Mouse (Mus musculus): ENCODE measurements around the gene Ttll9. TPM values are rescaled to one million over a fixed set of nuclear protein-coding genes. Genes with fewer than 3 reads are reported as not detected.

Gene Ttll9
- 1.3 and 1.4 TPM in 2 replicates for polyA plus RNA-seq (2016; fragmentation: Nextera tagmentation; extraction: Ambion mirVana)

GRCm38 (mm10) chr2:152962091-152962793, at the start of gene Ttll9:
TSS of gene Ttll9 (plus strand) at chr2:152962485.
- Histone ChIP-seq H3K27ac (replicated peaks) (peak within 1 kb of the TSS; percentile 67), H3K4me1 (peaks cover 11% of the 10 kb centered on the region), H3K4me3 (peak within 1 kb of the TSS; percentile 59), H3K9me3 (replicated peaks) (no peaks in the 10 kb centered on the region), H3K27me3 (ENCODE audit: low read depth, poor library complexity, severe bottlenecking) (peaks cover 13% of the 10 kb centered on the region), H3K36me3 (no peaks in the 10 kb centered on the region)
- WGBS: 2% methylated on average over 34 of the region's 34 CpGs
- peak; percentile 87 for DNase-seq (ENCODE audit: low spot score)

- Histone ChIP-seq H3K4me3 (no peak overlapping the region), H3K4me1 (peaks cover 25% of the 10 kb centered on the region), H3K27ac (replicated peaks) (no peak overlapping the region), H3K36me3 (no peaks in the 10 kb centered on the region), H3K9me3 (replicated peaks) (no peaks in the 10 kb centered on the region), H3K27me3 (ENCODE audit: low read depth, poor library complexity, severe bottlenecking) (peaks cover 63% of the 10 kb centered on the region)
- DNase-seq (ENCODE audit: low spot score): no peak
- 39% methylated on average over 7 of the region's 7 CpGs for whole genome bisulfite sequencing
Observed at GRCm38 (mm10) chr2:152913471-152913870, 48.8 kb upstream of the Ttll9 start.

GRCm38 (mm10) chr2:152914310-152915120, 47.8 kb upstream of the Ttll9 start:
- H3K36me3 ChIP-seq: no peaks in the 10 kb centered on the region
- no peak overlapping the region for H3K27ac ChIP-seq (replicated peaks)
- peaks cover 32% of the 10 kb centered on the region for H3K4me1 ChIP-seq
- peak; percentile 84 for DNase-seq (ENCODE audit: low spot score)
- no peaks in the 10 kb centered on the region for H3K9me3 ChIP-seq (replicated peaks)
- H3K27me3 ChIP-seq (ENCODE audit: low read depth, poor library complexity, severe bottlenecking): peaks cover 63% of the 10 kb centered on the region
- 4% methylated on average over 18 of the region's 18 CpGs for WGBS
- H3K4me3 ChIP-seq: peak overlapping the region; percentile 38

GRCm38 (mm10) chr2:152915453-152915852, 46.8 kb upstream of the Ttll9 start:
- 76% methylated on average over 4 of the region's 4 CpGs for WGBS
- Histone ChIP-seq H3K36me3 (no peaks in the 10 kb centered on the region), H3K4me1 (peaks cover 32% of the 10 kb centered on the region), H3K9me3 (replicated peaks) (no peaks in the 10 kb centered on the region), H3K4me3 (no peak overlapping the region), H3K27me3 (ENCODE audit: low read depth, poor library complexity, severe bottlenecking) (peaks cover 59% of the 10 kb centered on the region), H3K27ac (replicated peaks) (no peak overlapping the region)
- DNase-seq (ENCODE audit: low spot score): no peak

- Histone ChIP-seq H3K27ac (replicated peaks) (no peak overlapping the region), H3K4me1 (peaks cover 28% of the 10 kb centered on the region), H3K36me3 (no peaks in the 10 kb centered on the region), H3K4me3 (no peak overlapping the region), H3K9me3 (replicated peaks) (no peaks in the 10 kb centered on the region), H3K27me3 (ENCODE audit: low read depth, poor library complexity, severe bottlenecking) (peaks cover 53% of the 10 kb centered on the region)
- WGBS: 67% methylated on average over 5 of the region's 5 CpGs
- no peak for DNase-seq (ENCODE audit: low spot score)
Observed at GRCm38 (mm10) chr2:152916111-152916510, 46.2 kb upstream of the Ttll9 start.

GRCm38 (mm10) chr2:152917671-152918070, 44.6 kb upstream of the Ttll9 start:
- Histone ChIP-seq H3K9me3 (replicated peaks) (no peaks in the 10 kb centered on the region), H3K27me3 (ENCODE audit: low read depth, poor library complexity, severe bottlenecking) (peaks cover 37% of the 10 kb centered on the region), H3K4me1 (peaks cover 35% of the 10 kb centered on the region), H3K36me3 (no peaks in the 10 kb centered on the region), H3K27ac (replicated peaks) (no peak overlapping the region), H3K4me3 (no peak overlapping the region)
- DNase-seq (ENCODE audit: low spot score): no peak
- 71% methylated on average over 9 of the region's 9 CpGs for WGBS

- Histone ChIP-seq H3K27ac (replicated peaks) (peak overlapping the region; percentile 42), H3K27me3 (ENCODE audit: low read depth, poor library complexity, severe bottlenecking) (peaks cover 8% of the 10 kb centered on the region), H3K4me3 (no peak overlapping the region), H3K4me1 (peaks cover 55% of the 10 kb centered on the region), H3K36me3 (no peaks in the 10 kb centered on the region), H3K9me3 (replicated peaks) (no peaks in the 10 kb centered on the region)
- no peak for DNase-seq (ENCODE audit: low spot score)
- 35% methylated on average over 7 of the region's 7 CpGs for WGBS
Observed at GRCm38 (mm10) chr2:152922376-152922775, 39.9 kb upstream of the Ttll9 start.

- Histone ChIP-seq H3K4me3 (no peak overlapping the region), H3K27ac (replicated peaks) (peak overlapping the region; percentile 60), H3K9me3 (replicated peaks) (no peaks in the 10 kb centered on the region), H3K4me1 (peaks cover 51% of the 10 kb centered on the region), H3K27me3 (ENCODE audit: low read depth, poor library complexity, severe bottlenecking) (peaks cover 5% of the 10 kb centered on the region; the same call in 1 of the 2 replicates), H3K36me3 (no peaks in the 10 kb centered on the region)
- WGBS: 72% methylated on average over 3 of the region's 3 CpGs
- no peak for DNase-seq (ENCODE audit: low spot score)
Observed at GRCm38 (mm10) chr2:152923621-152924020, 38.7 kb upstream of the Ttll9 start.

GRCm38 (mm10) chr2:152924128-152924527, 38.2 kb upstream of the Ttll9 start:
- no peaks in the 10 kb centered on the region for H3K9me3 ChIP-seq (replicated peaks)
- no peaks in the 10 kb centered on the region for H3K36me3 ChIP-seq
- H3K4me1 ChIP-seq: peaks cover 46% of the 10 kb centered on the region
- no peak for DNase-seq (ENCODE audit: low spot score)
- H3K4me3 ChIP-seq: no peak overlapping the region
- 53% methylated on average over 8 of the region's 8 CpGs for WGBS
- H3K27me3 ChIP-seq (ENCODE audit: low read depth, poor library complexity, severe bottlenecking): peaks cover 5% of the 10 kb centered on the region; the same call in 1 of the 2 replicates
- peak overlapping the region; percentile 60 for H3K27ac ChIP-seq (replicated peaks)

GRCm38 (mm10) chr2:152924543-152924942, 37.7 kb upstream of the Ttll9 start:
- 82% methylated on average over 5 of the region's 5 CpGs for WGBS
- Histone ChIP-seq H3K36me3 (no peaks in the 10 kb centered on the region), H3K9me3 (replicated peaks) (no peaks in the 10 kb centered on the region), H3K27ac (replicated peaks) (peak overlapping the region; percentile 72; the same call in 1 of the 2 replicates), H3K4me1 (peaks cover 45% of the 10 kb centered on the region), H3K27me3 (ENCODE audit: low read depth, poor library complexity, severe bottlenecking) (peaks cover 5% of the 10 kb centered on the region; the same call in 1 of the 2 replicates), H3K4me3 (no peak overlapping the region)
- DNase-seq (ENCODE audit: low spot score): no peak

- WGBS: 59% methylated on average over 11 of the region's 11 CpGs
- peak; percentile 51 for DNase-seq (ENCODE audit: low spot score)
- Histone ChIP-seq H3K27me3 (ENCODE audit: low read depth, poor library complexity, severe bottlenecking) (peaks cover 5% of the 10 kb centered on the region; the same call in 1 of the 2 replicates), H3K4me3 (no peak overlapping the region), H3K36me3 (no peaks in the 10 kb centered on the region), H3K27ac (replicated peaks) (peak overlapping the region; percentile 72), H3K9me3 (replicated peaks) (no peaks in the 10 kb centered on the region), H3K4me1 (peaks cover 52% of the 10 kb centered on the region)
Observed at GRCm38 (mm10) chr2:152925189-152925872, 37.0 kb upstream of the Ttll9 start.

- DNase-seq (ENCODE audit: low spot score): no peak
- H3K27ac ChIP-seq (replicated peaks): 0 out of 2 replicates have a peak overlapping the region, but pooled peaks have one; percentile 55
- no peaks in the 10 kb centered on the region for H3K36me3 ChIP-seq
- no peak overlapping the region for H3K4me3 ChIP-seq
- H3K9me3 ChIP-seq (replicated peaks): no peaks in the 10 kb centered on the region
- H3K4me1 ChIP-seq: peaks cover 51% of the 10 kb centered on the region
- 83% methylated on average over 9 of the region's 9 CpGs for WGBS
- peaks cover 5% of the 10 kb centered on the region; the same call in 1 of the 2 replicates for H3K27me3 ChIP-seq (ENCODE audit: low read depth, poor library complexity, severe bottlenecking)
Observed at GRCm38 (mm10) chr2:152926896-152927295, 35.4 kb upstream of the Ttll9 start.

All from midbrain, embryonic 10.5 days (tissue).